Mouse (Mus musculus): ENCODE measurements around the gene Fbxl16.

DNA sequence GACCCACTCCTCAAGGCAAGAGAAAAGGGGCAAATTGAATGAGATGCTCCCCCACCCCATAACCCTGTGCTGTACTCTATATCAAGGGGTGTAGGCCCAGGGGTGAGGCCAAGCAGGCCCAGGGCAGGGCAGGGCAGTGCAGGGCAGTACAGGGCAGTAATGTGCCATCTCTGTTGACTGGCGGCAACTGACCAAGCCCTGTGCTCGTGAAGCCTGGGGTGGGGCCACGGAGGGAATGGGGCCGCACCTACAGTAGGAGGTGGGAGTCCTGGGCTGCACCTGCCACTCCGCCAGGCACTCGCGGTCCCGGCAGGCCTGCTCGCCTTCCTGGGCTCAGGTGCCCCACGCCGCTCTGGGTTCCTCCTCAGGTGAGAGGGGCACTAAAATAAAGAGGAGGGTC is 56.4 kb downstream of the Fbxl16 start:
- TF ChIP-seq CTCF (conservative IDR thresholded peaks at IDR 0.05; ENCODE audit: insufficient read depth, insufficient read length, low read depth, low read length) (no peak), POLR2A (IDR thresholded peaks at IDR 0.05; ENCODE audit: low read depth, low read length) (no peak)

All from kidney, adult 2 months (tissue).